Mouse (Mus musculus) frontal cortex, postnatal 25 days (tissue): ENCODE results near the gene Gpr107.

Experiments used
- DNase-seq, 2 experiments: peaks; one replicate each; pipeline ENCODE4 v3.0.0; 2022; ENCODE audit warnings: low spot score in 2 of 2

The Gpr107 gene

DNA sequence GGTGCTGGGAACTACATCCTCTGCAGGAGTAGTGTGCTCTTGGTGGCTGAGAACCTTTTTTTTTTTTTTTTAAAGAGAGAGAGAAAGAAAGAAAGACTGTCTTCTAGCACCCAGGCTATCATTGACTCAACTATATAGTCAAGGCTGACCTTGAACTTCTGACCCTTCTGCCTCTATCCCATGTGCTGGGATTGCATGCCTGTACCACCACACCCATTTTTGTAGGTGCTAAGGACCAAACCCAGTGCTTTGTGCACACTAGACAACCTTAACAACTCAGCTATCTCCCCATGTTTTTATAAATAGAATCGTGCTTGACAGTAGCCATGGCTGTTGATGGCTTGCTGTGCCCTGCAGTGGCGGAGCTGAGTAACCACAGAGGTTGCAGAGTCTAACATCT is 47.9 kb downstream of the Gpr107 start:
- no peak for DNase-seq

DNA sequence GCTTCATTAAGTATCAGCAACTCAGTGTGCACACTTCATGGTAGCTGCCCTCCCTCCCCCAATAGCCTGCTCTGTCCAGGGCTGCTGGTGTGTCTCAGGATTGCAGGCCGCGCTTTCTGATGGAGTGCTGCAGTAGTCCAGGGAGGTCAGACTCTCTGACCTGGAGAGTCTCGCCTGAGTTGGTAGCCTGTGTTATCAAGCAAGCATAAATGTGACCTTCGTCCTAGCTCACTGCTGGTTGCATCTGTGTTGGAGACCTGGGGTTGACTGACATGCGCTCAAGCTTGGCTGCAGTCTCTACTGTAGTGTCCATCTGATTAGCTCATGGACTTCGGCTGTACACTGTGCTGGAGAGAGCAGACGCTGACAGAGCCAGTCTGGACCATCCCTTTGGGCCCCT is 49.7 kb downstream of the Gpr107 start:
- DNase-seq = no peak

DNA sequence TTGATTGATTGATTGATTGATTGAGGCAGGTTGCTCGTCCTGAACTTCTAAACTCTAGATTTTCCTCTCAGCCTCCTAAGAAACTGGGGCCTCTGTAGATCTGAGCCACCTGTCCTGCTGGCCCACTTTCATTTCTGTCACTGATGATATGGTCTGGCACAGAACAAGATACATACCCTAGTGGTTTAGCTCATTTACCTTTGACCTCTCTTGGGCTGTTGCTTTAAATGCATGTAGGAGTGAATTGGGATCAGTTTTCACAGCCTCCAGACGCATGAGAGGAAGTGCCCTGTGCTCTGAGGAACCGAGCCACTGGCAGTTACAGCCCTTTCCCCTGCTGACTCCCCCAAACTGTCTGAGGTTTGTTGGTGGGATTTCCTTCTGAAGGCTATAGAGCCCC is 50.2 kb downstream of the Gpr107 start:
- no peak for DNase-seq

DNA sequence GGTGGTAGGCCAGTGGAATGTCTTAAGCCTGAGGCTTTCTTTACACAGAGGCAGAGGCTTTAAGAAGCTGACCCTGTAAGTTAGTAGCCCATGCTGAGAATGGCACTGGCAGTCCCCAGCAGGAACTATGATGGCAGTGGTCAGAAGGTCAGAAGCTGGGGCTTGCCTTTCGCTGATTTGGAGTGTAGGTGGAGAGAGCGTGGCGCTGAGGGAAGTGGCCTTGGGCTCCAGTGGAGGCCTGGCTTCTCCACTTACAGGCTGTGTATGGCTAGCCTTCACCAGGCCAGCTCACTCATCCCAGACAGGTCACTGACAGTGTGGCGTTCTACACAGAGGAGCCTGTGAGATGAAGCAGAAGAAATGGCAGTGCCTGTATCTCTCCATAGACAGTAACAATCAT is 50.8 kb downstream of the Gpr107 start:
- DNase-seq = no peak

DNA sequence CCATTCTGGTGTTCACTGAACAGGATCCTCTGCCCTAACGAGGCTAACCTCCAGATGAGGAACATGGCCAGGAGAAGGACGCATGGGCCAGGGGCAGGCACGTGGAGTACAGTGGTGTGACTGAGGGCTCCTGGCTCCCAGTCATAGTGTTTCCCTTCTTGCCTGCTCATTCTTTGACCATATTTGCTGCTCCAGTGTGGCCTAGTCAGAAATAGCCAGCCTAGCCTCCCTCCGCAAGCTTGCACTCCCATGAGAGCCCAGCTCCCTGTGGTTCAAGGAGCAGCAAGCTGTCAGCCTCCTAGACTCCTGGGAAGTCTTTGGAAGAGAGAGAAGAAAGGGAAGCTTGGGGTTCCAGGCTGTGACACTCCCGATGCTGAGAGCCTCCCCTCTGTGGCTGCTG is 52.6 kb downstream of the Gpr107 start:
- DNase-seq = no peak

DNA sequence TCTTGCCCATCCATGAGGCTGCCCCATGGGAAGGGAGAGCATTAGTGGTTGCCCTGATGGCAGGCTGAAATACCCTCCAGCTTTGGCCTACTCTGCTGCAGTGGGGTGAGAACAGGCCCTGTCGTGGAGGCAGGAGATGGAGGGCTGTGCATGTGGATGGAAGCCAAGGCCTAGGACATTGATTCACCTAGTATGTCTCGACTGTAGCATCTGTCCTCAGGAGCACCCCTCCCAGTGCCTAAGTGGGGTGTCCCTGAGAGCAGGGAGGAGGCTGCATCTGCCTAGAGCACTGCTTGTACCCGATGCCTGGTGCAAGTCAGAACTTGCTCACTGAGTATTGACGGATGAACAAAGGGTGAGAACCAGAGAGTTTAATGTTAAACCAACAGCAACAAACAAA is 54.1 kb downstream of the Gpr107 start:
- no peak for DNase-seq

DNA sequence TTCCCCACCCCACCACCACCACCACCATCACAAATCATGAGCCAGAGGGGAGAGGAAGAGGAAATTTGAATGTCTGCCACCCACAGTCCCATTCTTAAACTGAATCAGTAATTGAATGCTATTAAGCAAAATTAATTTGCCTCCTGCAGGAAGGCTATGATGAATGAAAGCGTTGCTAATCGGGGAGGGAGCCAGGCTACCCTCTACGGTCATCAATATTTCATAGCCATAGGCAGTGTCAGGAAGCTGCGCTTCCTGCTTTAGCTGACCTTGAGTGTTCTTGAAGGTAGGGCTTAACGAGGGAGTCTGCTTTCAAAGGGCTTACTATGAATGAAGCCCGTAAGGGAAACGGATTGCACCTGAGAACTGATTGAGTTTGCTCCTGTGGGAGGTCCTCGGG is 54.8 kb downstream of the Gpr107 start:
- DNase-seq = no peak

DNA sequence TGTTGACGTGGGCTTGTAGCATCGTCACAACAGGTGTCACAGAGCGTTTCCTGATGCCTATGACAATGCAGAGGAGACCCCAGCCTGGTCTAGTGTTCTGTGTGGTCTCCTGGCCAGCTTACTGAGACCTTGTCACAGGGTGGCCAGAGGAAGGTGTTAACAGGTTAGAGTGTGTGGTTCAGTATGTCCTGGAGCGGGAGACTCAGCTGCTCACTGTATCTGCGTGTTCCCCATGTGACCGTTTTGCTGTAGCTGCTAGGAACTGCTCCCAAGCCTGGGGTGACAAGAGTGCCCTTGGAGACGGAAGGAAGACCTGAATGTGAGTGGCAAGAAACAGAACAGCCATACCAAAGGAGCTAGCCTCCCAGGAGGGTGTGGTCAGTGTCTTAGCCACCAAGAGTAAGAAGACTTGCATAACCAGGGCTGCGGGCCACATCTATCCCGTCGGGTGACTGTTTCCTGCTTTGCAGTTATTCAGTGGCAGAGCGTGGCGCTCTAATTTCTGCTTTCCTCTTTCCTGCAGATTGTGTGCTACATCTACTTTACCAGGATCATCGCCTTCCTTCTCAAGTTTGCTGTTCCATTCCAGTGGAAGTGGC is 56.5 kb downstream of the Gpr107 start:
- no peak for DNase-seq

DNA sequence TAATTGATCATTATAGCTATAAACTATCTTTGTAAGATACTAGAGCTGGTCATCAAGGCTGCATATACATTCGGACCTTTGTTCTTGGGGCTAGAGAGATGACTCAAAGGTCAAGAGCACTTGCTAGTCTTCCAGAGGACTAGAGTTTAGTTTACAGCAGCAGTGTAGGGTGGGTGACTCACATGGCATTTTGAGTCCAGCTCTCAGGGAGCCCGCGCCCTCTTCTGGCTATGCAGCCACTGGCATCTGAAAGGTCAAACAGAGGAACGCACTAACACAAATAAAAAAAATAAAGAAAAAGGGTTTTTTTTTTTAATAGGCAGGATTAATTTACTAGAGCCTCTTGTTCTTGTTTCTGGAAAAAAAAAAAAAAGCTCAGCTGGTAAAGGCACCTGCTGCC is 57.4 kb downstream of the Gpr107 start:
- DNase-seq = no peak

DNA sequence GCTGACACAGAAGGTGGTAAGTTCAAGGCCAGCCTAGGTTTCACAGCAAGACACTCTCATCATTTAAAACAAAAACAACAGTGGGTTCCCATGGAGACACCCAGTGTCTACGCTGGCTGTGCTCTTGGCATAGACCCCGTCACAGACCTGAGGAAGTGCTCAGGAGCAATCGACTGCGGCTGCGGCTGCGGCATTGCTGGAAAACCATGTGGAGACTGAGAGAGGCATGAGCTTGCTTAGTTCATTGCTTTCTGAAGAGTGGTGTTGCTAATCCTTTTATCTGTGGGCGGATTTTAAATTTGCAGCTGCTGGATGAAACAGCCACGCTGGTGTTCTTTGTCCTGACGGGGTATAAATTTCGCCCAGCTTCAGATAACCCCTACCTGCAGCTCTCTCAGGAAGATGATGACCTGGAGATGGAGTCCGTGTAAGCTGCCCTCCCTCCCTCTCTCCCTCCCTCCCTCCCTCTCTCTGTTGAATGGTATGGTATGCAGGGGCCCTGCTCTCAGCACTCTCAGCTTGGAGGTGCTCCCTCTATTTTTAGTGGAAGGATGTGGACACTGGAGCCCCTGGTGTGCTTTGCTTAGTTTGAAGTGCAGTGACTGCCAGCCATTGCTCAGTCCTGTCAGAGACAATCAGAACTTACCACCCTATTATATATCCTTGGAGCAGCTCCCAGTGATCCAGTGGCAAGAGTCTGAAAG is 58.2 kb downstream of the Gpr107 start:
- DNase-seq = no peak

DNA sequence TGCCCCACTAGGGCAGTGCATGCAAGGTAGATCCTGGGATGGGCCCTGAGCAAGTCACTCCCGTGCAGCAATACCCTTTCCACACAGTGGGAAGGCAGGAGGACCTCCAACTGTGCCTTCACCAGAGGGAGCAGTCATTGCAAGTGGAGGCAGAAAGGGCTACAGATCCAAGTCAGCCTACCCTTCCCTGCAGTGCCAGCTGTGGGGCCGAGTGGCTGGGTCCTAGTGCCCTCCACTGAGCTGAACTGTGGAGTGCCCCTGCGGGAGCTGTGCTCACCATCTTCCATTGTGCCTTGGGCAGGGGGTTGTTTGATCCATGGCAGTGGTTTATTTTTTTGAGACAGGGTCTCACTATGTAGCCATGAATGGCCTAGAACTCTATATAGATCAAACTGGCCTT is 59.1 kb downstream of the Gpr107 start:
- no peak for DNase-seq

DNA sequence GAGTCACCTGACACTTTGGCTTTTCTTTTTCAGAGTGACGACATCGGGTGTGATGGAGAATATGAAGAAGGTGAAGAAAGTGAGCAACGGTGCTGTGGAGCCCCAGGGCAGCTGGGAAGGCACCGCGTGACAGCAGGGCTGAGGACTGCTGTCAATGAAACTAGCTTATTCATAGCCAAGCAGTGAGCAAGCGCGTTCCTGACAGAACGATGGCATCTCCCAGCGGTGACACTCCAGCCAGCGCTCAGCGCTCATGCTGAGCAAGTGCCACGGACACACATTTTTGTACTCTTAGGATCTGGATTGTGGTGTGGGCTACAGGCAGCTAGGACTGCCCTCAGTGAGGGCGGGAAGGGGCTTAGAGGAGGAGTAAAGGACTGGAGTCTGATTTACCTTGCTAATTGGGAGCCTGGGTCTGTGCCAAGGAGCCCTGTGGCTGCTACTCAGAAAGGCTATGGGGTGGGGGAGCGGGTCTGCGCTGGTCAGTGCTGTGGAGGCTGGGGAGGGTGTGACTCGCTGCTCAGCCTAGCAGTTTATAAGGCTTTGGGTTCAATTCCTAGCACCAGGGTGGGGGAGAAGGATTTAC is 62.2 kb downstream of the Gpr107 start:
- DNase-seq = no peak

DNA sequence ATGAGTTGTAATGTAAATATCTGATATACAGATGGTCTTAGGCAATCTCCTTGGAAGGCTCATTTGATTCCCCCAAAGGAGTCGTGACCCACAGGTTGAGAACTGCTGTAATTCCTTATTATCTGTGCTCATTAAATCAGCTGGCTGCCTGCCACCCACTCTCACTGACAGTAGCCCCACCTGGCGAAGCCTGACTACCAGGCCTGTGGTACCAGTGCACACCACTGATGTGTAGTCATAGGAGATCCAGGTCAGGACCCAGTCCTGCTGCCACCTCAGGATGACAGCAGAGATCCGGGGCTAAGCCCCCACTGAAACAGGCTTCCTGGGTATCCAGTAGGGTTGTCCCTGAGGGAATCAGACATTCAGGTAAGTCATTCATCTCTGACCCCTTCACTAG is 66.5 kb downstream of the Gpr107 start:
- no peak for DNase-seq

DNA sequence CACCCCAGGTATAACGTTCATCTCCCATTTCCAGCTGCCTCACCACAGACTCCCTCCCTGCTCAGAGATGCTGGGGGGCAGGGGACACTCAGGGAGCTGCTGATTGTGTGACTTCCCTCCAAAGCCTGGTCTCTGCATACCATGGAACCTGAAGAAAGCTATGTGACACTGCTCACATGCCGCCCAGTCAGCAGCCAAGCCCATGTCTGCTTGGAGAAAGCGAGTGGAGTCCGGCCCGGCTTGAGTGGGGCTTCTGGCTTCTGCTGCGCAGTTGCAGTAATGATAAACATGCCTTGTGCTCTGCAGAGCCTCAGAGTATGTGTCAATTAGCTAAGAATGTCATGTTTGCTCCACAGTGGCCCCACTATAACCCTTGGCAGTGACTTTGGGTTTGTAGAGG is 67.4 kb downstream of the Gpr107 start:
- no peak for DNase-seq

DNA sequence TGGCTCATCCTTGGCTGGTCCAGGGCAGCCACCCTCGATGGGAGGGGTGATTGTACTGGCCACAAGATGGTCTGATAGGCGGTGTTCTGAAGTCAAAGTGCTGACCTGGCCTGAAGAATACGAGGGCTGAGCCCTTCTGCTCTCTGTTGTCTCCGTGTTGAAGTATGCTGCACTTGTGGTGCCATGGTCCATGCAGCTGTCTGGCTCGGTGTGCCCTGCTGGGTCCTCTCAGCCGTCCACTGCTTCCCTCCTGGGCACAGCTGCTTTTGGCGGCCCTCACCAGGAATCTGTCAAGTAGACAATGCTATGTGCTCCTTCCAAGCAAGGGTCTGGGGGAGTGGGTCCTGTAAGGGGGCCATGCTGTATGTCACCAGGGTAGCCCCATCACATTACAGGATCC is 68.7 kb downstream of the Gpr107 start:
- DNase-seq = no peak

DNA sequence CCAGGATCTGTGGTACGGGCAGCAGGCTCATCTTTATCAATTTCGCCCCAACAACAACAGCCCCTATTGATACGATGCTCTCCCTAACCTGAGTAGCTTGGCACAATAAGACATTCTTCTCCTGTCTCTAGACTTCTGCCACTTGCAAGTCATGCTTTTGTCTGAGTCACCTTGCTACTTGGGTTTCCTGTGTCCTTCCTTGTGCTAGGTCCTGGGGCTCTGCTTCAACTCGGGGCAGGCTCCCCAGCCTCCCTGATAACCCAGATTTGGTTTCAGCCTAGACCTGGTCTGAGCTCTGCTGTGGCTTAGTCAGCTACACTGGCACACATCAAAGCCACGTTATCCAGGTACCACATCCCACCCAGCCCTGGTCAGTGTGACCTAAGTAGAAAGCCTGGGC is 69.5 kb downstream of the Gpr107 start:
- no peak for DNase-seq

DNA sequence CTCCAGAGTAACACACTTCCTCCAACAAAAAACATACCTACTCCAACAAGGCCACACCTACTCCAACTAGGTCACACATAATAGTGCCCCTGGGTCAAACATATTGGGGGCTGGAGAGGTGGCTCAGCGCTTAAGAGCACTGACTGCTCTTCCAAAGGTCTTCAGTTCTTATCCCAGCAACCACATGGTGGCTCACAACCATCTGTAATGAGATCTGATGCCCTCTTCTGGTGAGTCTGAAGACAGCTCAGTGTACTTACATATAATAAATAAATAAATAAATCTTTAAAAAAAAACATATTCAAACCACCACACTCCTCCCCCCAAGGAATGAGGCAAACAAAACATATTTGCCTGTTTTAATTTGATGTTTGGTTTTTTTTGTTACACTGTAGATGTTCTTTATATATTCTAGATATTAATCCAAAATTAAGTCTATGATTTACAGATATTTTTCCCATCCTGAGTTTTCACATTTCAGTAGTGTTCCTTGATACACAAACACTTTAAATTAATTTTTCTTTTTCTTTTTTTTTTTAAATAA is 76.7 kb downstream of the Gpr107 start:
- DNase-seq = no peak

DNA sequence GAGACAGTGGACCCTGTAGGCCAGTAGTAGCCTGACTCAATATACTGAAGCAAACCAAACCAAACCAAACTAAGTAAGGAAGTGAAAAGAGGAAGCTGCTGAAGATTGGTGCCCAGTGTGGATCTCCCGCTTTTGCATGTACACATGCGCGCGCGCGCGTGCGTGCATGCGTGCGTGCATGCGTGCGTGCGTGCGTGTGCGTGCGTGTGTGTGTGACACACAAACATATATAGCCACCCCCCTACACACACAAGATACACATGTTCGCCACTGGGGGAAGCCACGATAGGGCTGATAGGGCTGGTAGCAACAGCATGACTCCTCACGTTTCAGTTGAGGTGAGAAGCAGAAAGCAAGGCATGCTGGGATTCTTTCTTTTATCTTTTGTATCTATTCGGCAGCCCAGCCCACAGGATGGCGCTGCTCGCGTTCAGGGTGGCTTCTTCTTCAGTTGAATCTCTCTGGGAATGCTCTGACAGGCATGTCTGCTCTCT is 87.1 kb downstream of the Gpr107 start:
- no peak for DNase-seq

DNA sequence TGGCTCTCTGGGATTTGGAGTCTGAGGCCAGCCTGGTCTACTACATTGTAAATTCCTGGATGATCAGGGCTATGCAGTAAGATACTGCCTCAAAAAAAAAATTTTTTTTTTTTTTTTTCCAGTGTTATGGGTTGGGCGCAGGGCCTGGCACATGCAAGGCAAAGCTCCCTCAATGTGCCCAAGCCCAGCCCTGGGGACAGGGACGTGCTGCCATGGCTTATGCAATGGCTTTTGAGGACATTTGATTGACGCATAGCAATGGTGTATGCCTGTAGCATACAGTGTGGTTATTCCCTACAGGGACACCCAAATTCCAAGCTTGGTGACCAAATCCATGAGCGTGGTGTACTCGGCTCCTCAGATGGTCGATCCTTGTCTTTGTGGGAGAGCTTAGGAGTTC is 87.7 kb downstream of the Gpr107 start:
- DNase-seq = no peak

DNA sequence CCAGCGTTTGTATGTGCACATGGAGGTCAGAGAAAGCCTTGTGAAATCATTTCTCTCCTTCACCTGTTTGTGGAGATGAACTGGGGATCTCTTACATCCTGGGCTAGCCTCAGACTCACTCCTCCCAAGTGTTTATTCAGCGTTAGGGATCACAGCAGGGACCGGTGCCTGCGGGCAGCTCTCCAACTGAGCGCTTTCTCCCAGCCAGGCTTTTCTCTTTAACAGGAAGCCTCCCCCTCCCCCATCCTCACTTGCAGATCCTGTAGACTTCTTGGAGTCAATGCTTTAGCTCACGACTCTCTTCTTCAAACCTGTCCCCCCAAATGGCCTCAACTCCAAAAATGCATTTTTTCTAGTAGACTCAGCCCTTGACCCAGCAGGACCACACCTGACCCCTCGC is 89.5 kb downstream of the Gpr107 start:
- no peak for DNase-seq

DNA sequence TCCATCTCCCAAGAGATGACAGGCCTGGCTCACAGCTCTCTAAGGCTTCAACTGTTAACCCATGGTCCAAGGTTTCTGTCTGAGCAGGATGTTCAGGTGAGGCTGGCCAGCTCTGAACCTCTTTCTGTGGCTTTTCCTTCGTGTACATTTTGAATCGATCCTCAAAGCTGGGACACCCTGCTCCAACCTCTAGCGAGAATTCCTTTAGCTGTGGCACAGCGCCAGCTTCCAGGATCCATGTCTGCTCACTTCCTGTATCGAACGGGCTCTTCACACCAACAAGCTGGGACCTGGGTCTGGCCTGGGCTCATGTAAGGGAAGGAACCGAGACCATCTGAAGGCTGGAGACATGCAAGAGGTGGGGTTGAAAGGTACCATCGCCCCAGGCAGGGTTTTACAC is 92.1 kb downstream of the Gpr107 start:
- DNase-seq = no peak

DNA sequence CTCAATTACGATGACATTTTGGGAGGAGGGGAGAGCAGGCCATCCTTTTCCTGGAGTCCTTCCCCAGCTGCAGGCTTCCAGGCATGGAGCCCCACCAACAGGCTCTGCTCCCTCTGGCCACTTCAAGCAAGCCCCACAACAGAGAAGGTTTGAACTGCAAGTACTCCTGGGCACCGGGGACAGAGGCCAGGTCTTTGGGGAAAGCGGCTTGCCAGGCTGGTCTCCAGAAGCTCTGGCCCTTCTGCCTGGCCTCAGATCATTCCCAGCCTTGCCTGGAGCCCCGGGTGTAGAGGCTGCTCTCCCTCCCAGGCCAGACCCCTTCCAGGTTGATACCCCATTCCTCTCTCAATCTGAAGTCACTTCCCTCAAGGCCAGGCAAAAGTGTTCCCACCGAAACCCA is 92.9 kb downstream of the Gpr107 start:
- no peak for DNase-seq

DNA sequence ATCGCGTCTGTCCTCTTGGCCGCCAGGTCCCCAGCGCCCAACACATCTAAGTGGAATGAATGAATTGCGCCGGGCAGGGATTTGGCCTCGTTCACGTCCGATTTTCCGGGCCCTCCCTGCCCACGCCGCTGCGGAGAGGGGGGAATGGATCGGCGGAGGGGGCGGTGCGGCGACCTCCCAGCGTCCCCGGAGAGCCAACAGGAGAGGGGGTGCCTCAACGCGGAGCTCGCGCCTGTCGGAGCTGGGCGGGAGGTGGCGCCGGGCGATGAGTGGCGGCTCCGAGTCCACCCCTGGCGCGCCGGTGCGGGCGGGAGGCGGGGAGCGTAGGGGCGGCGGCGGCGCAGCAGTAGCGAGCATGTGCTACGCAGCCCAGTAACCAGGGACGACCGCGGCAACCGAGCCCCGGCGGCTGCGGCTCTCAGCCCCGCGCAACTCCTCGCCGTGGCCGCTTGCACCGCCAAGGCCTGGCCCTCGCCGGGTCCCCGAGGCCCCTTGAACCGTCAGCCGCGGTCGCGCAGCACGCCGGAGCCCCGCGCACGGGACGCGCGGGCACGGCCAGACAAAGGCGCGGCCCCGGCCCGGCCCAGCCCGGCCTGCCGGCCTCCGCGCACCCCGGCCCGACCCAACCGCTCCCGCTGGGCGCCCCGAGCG is 93.5 kb downstream of the Gpr107 start, which contains the start of gene Ncs1:
TSS of gene Ncs1 (plus strand) at position 333 of the 651 bp plus-strand sequence.
- DNase-seq = peak; percentile 55 to 77
